Mouse (Mus musculus) hindbrain, embryonic 10.5 days (tissue): Measurements from ENCODE around the gene C2cd2l. TPM values are rescaled to one million over a fixed set of nuclear protein-coding genes. Genes with fewer than 3 reads are reported as not detected.
A peak's percentile ranks its signal among the peaks of the same experiment; 100 is the strongest.
"Not testable (repeated sequence)": the region's sequence is repeated elsewhere in the genome, so short reads cannot be mapped to it uniquely, and the experiment has no call there.

Experiments
- DNase-seq: peaks from one replicate; pipeline ENCODE4 v3.0.0-alpha.2; 2017; ENCODE audit warnings: low spot score
- H3K27ac ChIP-seq: fragments of 300-500 bp; sonication (generic); 2 replicates; pipeline ENCODE4 v1.5.1; 2016; ENCODE audit warnings: mild to moderate bottlenecking, moderate library complexity
- H3K27me3 ChIP-seq: fragments of 300-500 bp; sonication (generic); 2 replicates; pipeline ENCODE4 v1.6.1; 2016; ENCODE audit warnings: mild to moderate bottlenecking; ENCODE audit not compliant: poor library complexity, insufficient read depth, severe bottlenecking
- H3K36me3 ChIP-seq: fragments of 300-500 bp; sonication (generic); 2 replicates; pipeline ENCODE4 v1.6.1; 2016; ENCODE audit warnings: mild to moderate bottlenecking, moderate library complexity
- H3K4me1 ChIP-seq: fragments of 300-500 bp; sonication (generic); replicated peaks from 2 replicates; pipeline ENCODE4 v1.6.1; 2016; ENCODE audit warnings: mild to moderate bottlenecking
- H3K4me3 ChIP-seq: fragments of 300-500 bp; sonication (generic); 2 replicates; pipeline ENCODE4 v1.5.1; 2016; ENCODE audit warnings: mild to moderate bottlenecking, moderate library complexity
- H3K9me3 ChIP-seq: fragments of 300-500 bp; sonication (generic); 2 replicates; pipeline ENCODE4 v1.6.1; 2016; ENCODE audit warnings: mild to moderate bottlenecking, moderate library complexity
- WGBS: fragments of 180-500 bp; shearing (Covaris S2); methylation state at CpG from one replicate; pipeline ENCODE4 v1.1.7; 2016; 5-methylcytosine and 5-hydroxymethylcytosine counted together
- polyA plus RNA-seq: library from polyadenylated mRNA; unstranded; fragments of >200 nt; fragmentation: Nextera tagmentation; extraction: Ambion mirVana; gene quantifications from 2 replicates; pipeline ENCODE4 v1.2.1, GENCODE M21; 2016

C2cd2l gene
- polyA plus RNA-seq, 1 experiment from 2014 or later: 17.5 TPM

- no peaks in the 10 kb centered on the region for H3K9me3 ChIP-seq
- peaks cover 24% of the 10 kb centered on the region for H3K4me1 ChIP-seq
- H3K4me3 ChIP-seq: peak within 1 kb of the TSS; percentile 78
- peak within 1 kb of the TSS; percentile 98 for H3K27ac ChIP-seq
- under 1% methylated on average over 39 of the region's 39 CpGs for WGBS
- peak; percentile 94 for DNase-seq
- peaks cover 69% of the 10 kb centered on the region for H3K36me3 ChIP-seq
- H3K27me3 ChIP-seq: no peaks in the 10 kb centered on the region
Measured at GRCm38 (mm10) chr9:44343781-44344421, 23.8 kb upstream of the C2cd2l start, which contains the start of gene Hmbs. Gene Hmbs (minus strand): TSS chr9:44344228.

GRCm38 (mm10) chr9:44343290-44343689 is 23.2 kb upstream of the C2cd2l start:
- H3K4me1 ChIP-seq: peaks cover 24% of the 10 kb centered on the region
- H3K36me3 ChIP-seq: peaks cover 69% of the 10 kb centered on the region
- H3K9me3 ChIP-seq: no peaks in the 10 kb centered on the region
- WGBS: 19% methylated on average over 6 of the region's 6 CpGs
- H3K4me3 ChIP-seq: peak overlapping the region; percentile 78
- DNase-seq: no peak
- no peaks in the 10 kb centered on the region for H3K27me3 ChIP-seq
- peak overlapping the region; percentile 98 for H3K27ac ChIP-seq

GRCm38 (mm10) chr9:44342605-44343004 is 22.5 kb upstream of the C2cd2l start:
- H3K4me3 ChIP-seq: peak overlapping the region; percentile 78
- peak overlapping the region; percentile 98 for H3K27ac ChIP-seq
- DNase-seq: no peak
- H3K36me3 ChIP-seq: peaks cover 69% of the 10 kb centered on the region
- H3K4me1 ChIP-seq: peaks cover 27% of the 10 kb centered on the region
- WGBS: 87% methylated on average over 1 of the region's 1 CpGs
- no peaks in the 10 kb centered on the region for H3K9me3 ChIP-seq
- H3K27me3 ChIP-seq: no peaks in the 10 kb centered on the region

- DNase-seq: no peak
- 81% methylated on average over 3 of the region's 3 CpGs for WGBS
- Histone ChIP-seq H3K9me3 (no peaks in the 10 kb centered on the region), H3K36me3 (peaks cover 69% of the 10 kb centered on the region), H3K4me3 (peak overlapping the region; percentile 78), H3K4me1 (peaks cover 31% of the 10 kb centered on the region), H3K27ac (peak overlapping the region; percentile 50), H3K27me3 (no peaks in the 10 kb centered on the region)
Measured at GRCm38 (mm10) chr9:44342173-44342572, 22.1 kb upstream of the C2cd2l start.

GRCm38 (mm10) chr9:44341487-44341886 is 21.4 kb upstream of the C2cd2l start:
- DNase-seq: no peak
- 92% methylated on average over 5 of the region's 5 CpGs for WGBS
- H3K4me3 ChIP-seq: peak overlapping the region; percentile 78
- peak overlapping the region; percentile 50; the same call in 1 of the 2 replicates for H3K27ac ChIP-seq
- H3K36me3 ChIP-seq: peaks cover 69% of the 10 kb centered on the region
- H3K27me3 ChIP-seq: no peaks in the 10 kb centered on the region
- H3K4me1 ChIP-seq: peaks cover 38% of the 10 kb centered on the region
- H3K9me3 ChIP-seq: no peaks in the 10 kb centered on the region

GRCm38 (mm10) chr9:44338574-44338973 is 18.5 kb upstream of the C2cd2l start:
- Histone ChIP-seq H3K27me3 (no peaks in the 10 kb centered on the region), H3K9me3 (0 out of 2 replicates have a peak, but pooled peaks cover 4% of the 10 kb centered on the region), H3K27ac (no peak overlapping the region), H3K4me3 (no peak overlapping the region), H3K4me1 (peaks cover 34% of the 10 kb centered on the region), H3K36me3 (peaks cover 65% of the 10 kb centered on the region)
- DNase-seq: no peak
- WGBS: 83% methylated on average over 5 of the region's 5 CpGs

- WGBS: 72% methylated on average over 9 of the region's 9 CpGs
- DNase-seq: peak; percentile 34
- H3K36me3 ChIP-seq: peaks cover 75% of the 10 kb centered on the region
Measured at GRCm38 (mm10) chr9:44337436-44338169, 17.5 kb upstream of the C2cd2l start.

GRCm38 (mm10) chr9:44336964-44337363 is 16.9 kb upstream of the C2cd2l start:
- Histone ChIP-seq H3K4me1 (peaks cover 18% of the 10 kb centered on the region), H3K27me3 (no peaks in the 10 kb centered on the region), H3K27ac (peak overlapping the region; percentile 40; the same call in 1 of the 2 replicates), H3K4me3 (peak overlapping the region; percentile 99), H3K9me3 (peaks cover 11% of the 10 kb centered on the region), H3K36me3 (peaks cover 77% of the 10 kb centered on the region)
- WGBS: 79% methylated on average over 3 of the region's 3 CpGs
- DNase-seq: no peak

More at GRCm38 (mm10) chr9:44337436-44338169, 17.5 kb upstream of the C2cd2l start:
- no peaks in the 10 kb centered on the region for H3K27me3 ChIP-seq
- H3K27ac ChIP-seq: peak overlapping the region; percentile 40; the same call in 1 of the 2 replicates
- peaks cover 24% of the 10 kb centered on the region for H3K4me1 ChIP-seq
- peaks cover 11% of the 10 kb centered on the region for H3K9me3 ChIP-seq
- H3K4me3 ChIP-seq: peak overlapping the region; percentile 99

- 39% methylated on average over 4 of the region's 4 CpGs for WGBS
- H3K4me1 ChIP-seq: peaks cover 15% of the 10 kb centered on the region
- DNase-seq: not testable (repeated sequence)
Measured at GRCm38 (mm10) chr9:44336513-44336912, 16.4 kb upstream of the C2cd2l start.

GRCm38 (mm10) chr9:44336093-44336406 is 16.0 kb upstream of the C2cd2l start:
- WGBS: 4% methylated on average over 5 of the region's 5 CpGs
- peaks cover 15% of the 10 kb centered on the region for H3K4me1 ChIP-seq
- H3K27me3 ChIP-seq: no peaks in the 10 kb centered on the region
- peaks cover 77% of the 10 kb centered on the region for H3K36me3 ChIP-seq
- no peak for DNase-seq
- H3K27ac ChIP-seq: peak overlapping the region; percentile 99
- peaks cover 11% of the 10 kb centered on the region for H3K9me3 ChIP-seq
- H3K4me3 ChIP-seq: peak overlapping the region; percentile 99

More at GRCm38 (mm10) chr9:44336513-44336912, 16.4 kb upstream of the C2cd2l start:
- Histone ChIP-seq H3K4me3 (peak overlapping the region; percentile 99), H3K27ac (peak overlapping the region; percentile 40; the same call in 1 of the 2 replicates), H3K36me3 (peaks cover 77% of the 10 kb centered on the region), H3K9me3 (peaks cover 11% of the 10 kb centered on the region)
- H3K27me3 ChIP-seq: not testable (repeated sequence)

- H3K4me3 ChIP-seq: peak overlapping the region; percentile 99
- WGBS: under 1% methylated on average over 50 of the region's 50 CpGs
- peak overlapping the region; percentile 99 for H3K27ac ChIP-seq
- peaks cover 15% of the 10 kb centered on the region for H3K4me1 ChIP-seq
- H3K36me3 ChIP-seq: peaks cover 77% of the 10 kb centered on the region
- H3K9me3 ChIP-seq: peaks cover 11% of the 10 kb centered on the region
- no peaks in the 10 kb centered on the region for H3K27me3 ChIP-seq
- peak; percentile 56 for DNase-seq
Measured at GRCm38 (mm10) chr9:44335331-44336092, 15.4 kb upstream of the C2cd2l start.

- no peaks in the 10 kb centered on the region for H3K27me3 ChIP-seq
- peak within 1 kb of the TSS; percentile 99 for H3K4me3 ChIP-seq
- under 1% methylated on average over 91 of the region's 91 CpGs for WGBS
- H3K4me1 ChIP-seq: peaks cover 15% of the 10 kb centered on the region
- H3K27ac ChIP-seq: peak within 1 kb of the TSS; percentile 99
- peak; percentile 99 for DNase-seq
- H3K9me3 ChIP-seq: peaks cover 11% of the 10 kb centered on the region
- H3K36me3 ChIP-seq: peaks cover 78% of the 10 kb centered on the region
Measured at GRCm38 (mm10) chr9:44334396-44335330, 14.6 kb upstream of the C2cd2l start, which contains the start of gene H2afx. Gene H2afx (plus strand): TSS chr9:44334694.
